Mouse (Mus musculus): ENCODE measurements around the gene Cenph. TPM values are rescaled to one million over a fixed set of nuclear protein-coding genes. Genes with fewer than 3 reads are reported as not detected.
"Not testable (repeated sequence)": the region's sequence is repeated elsewhere in the genome, so short reads cannot be mapped to it uniquely, and the experiment has no call there.

The Cenph gene
- polyA plus RNA-seq, 1 experiment from 2014 or later: 34.0 TPM

GRCm38 (mm10) chr13:100744036-100744744, 31.5 kb downstream of the Cenph start, which contains the start of gene Mrps36:
TSS of gene Mrps36 (minus strand) at chr13:100744659.
- H3K9me3 ChIP-seq: no peaks in the 10 kb centered on the region
- H3K4me1 ChIP-seq: peaks cover 8% of the 10 kb centered on the region; the same call in 1 of the 2 replicates
- peak within 1 kb of the TSS; percentile 76 for H3K9ac ChIP-seq (replicated peaks)
- H3K27ac ChIP-seq (replicated peaks): peak within 1 kb of the TSS; percentile 93
- WGBS: under 1% methylated on average over 52 of the region's 52 CpGs
- H3K27me3 ChIP-seq: no peaks in the 10 kb centered on the region
- H3K36me3 ChIP-seq: no peaks in the 10 kb centered on the region
- peak within 1 kb of the TSS; percentile 54 for H3K4me2 ChIP-seq (replicated peaks)
- peak; percentile 97 for ATAC-seq (ENCODE audit: low FRiP score, low read depth)
- H3K4me3 ChIP-seq: peak within 1 kb of the TSS; percentile 87

GRCm38 (mm10) chr13:100743346-100744035, 32.2 kb downstream of the Cenph start:
- WGBS: 68% methylated on average over 11 of the region's 11 CpGs
- no peaks in the 10 kb centered on the region for H3K36me3 ChIP-seq
- H3K4me2 ChIP-seq (replicated peaks): peak overlapping the region; percentile 54
- H3K9ac ChIP-seq (replicated peaks): peak overlapping the region; percentile 76
- H3K27me3 ChIP-seq: no peaks in the 10 kb centered on the region
- peak overlapping the region; percentile 87 for H3K4me3 ChIP-seq
- H3K4me1 ChIP-seq: peaks cover 8% of the 10 kb centered on the region; the same call in 1 of the 2 replicates
- H3K27ac ChIP-seq (replicated peaks): peak overlapping the region; percentile 93
- H3K9me3 ChIP-seq: no peaks in the 10 kb centered on the region
- ATAC-seq (ENCODE audit: low FRiP score, low read depth): peak; percentile 41

- Histone ChIP-seq H3K27ac (replicated peaks) (no peak overlapping the region), H3K4me3 (no peak overlapping the region), H3K9ac (replicated peaks) (no peak overlapping the region; the same call in 1 of the 2 replicates), H3K27me3 (no peaks in the 10 kb centered on the region), H3K4me2 (replicated peaks) (no peak overlapping the region), H3K36me3 (0 out of 2 replicates have a peak, but pooled peaks cover 4% of the 10 kb centered on the region), H3K9me3 (no peaks in the 10 kb centered on the region), H3K4me1 (peaks cover 8% of the 10 kb centered on the region; the same call in 1 of the 2 replicates)
- WGBS: 93% methylated on average over 5 of the region's 5 CpGs
- no peak for ATAC-seq (ENCODE audit: low FRiP score, low read depth)
Measured at GRCm38 (mm10) chr13:100742831-100743230, 32.9 kb downstream of the Cenph start.

- Histone ChIP-seq H3K4me2 (replicated peaks) (no peak overlapping the region), H3K36me3 (peaks cover 30% of the 10 kb centered on the region), H3K4me3 (no peak overlapping the region), H3K27me3 (no peaks in the 10 kb centered on the region), H3K27ac (replicated peaks) (no peak overlapping the region), H3K4me1 (peaks cover 12% of the 10 kb centered on the region), H3K9ac (replicated peaks) (no peak overlapping the region), H3K9me3 (no peaks in the 10 kb centered on the region)
- WGBS: 91% methylated on average over 2 of the region's 2 CpGs
- ATAC-seq (ENCODE audit: low FRiP score, low read depth): no peak
Measured at GRCm38 (mm10) chr13:100732756-100733155, 42.9 kb downstream of the Cenph start.

- peaks cover 28% of the 10 kb centered on the region for H3K36me3 ChIP-seq
- WGBS: 83% methylated on average over 6 of the region's 6 CpGs
- H3K4me2 ChIP-seq (replicated peaks): peak overlapping the region; percentile 79
- H3K27me3 ChIP-seq; ATAC-seq (ENCODE audit: low FRiP score, low read depth); H3K9me3 ChIP-seq; H3K9ac ChIP-seq (replicated peaks): not testable (repeated sequence)
- H3K4me3 ChIP-seq: peak overlapping the region; percentile 79; the same call in 1 of the 2 replicates
- H3K27ac ChIP-seq (replicated peaks): 0 out of 2 replicates have a peak overlapping the region, but pooled peaks have one; percentile 54
- H3K4me1 ChIP-seq: peaks cover 12% of the 10 kb centered on the region
Measured at GRCm38 (mm10) chr13:100731462-100732046, 44.1 kb downstream of the Cenph start.

- no peaks in the 10 kb centered on the region for H3K27me3 ChIP-seq
- H3K36me3 ChIP-seq: peaks cover 23% of the 10 kb centered on the region
- H3K4me1 ChIP-seq: peaks cover 12% of the 10 kb centered on the region
- peak within 1 kb of the TSS; percentile 86 for H3K27ac ChIP-seq (replicated peaks)
- 0% methylated on average over 19 of the region's 19 CpGs for WGBS
- ATAC-seq (ENCODE audit: low FRiP score, low read depth): peak; percentile 100
- H3K9me3 ChIP-seq: no peaks in the 10 kb centered on the region
- H3K9ac ChIP-seq (replicated peaks): peak within 1 kb of the TSS; percentile 89
- peak within 1 kb of the TSS; percentile 79 for H3K4me2 ChIP-seq (replicated peaks)
- peak within 1 kb of the TSS; percentile 79 for H3K4me3 ChIP-seq
Measured at GRCm38 (mm10) chr13:100730861-100731176, 44.9 kb downstream of the Cenph start, which contains the start of gene Cdk7. TSS of gene Cdk7 (minus strand) at chr13:100730939.

- peak; percentile 90; the same call in 1 of the 2 replicates for ATAC-seq (ENCODE audit: low FRiP score, low read depth)
- Histone ChIP-seq H3K27ac (replicated peaks) (peak overlapping the region; percentile 86), H3K27me3 (no peaks in the 10 kb centered on the region), H3K36me3 (peaks cover 22% of the 10 kb centered on the region), H3K9me3 (no peaks in the 10 kb centered on the region), H3K4me3 (peak overlapping the region; percentile 79), H3K4me1 (peaks cover 12% of the 10 kb centered on the region), H3K4me2 (replicated peaks) (peak overlapping the region; percentile 79), H3K9ac (replicated peaks) (peak overlapping the region; percentile 89)
- 2% methylated on average over 30 of the region's 30 CpGs for WGBS
Measured at GRCm38 (mm10) chr13:100730153-100730860, 45.4 kb downstream of the Cenph start.

GRCm38 (mm10) chr13:100728530-100728929, 47.2 kb downstream of the Cenph start:
- Histone ChIP-seq H3K4me1 (peaks cover 12% of the 10 kb centered on the region), H3K36me3 (peaks cover 20% of the 10 kb centered on the region)
- not testable (repeated sequence) for ATAC-seq (ENCODE audit: low FRiP score, low read depth); H3K27ac ChIP-seq (replicated peaks); H3K4me2 ChIP-seq (replicated peaks); H3K4me3 ChIP-seq; H3K27me3 ChIP-seq; H3K9me3 ChIP-seq; H3K9ac ChIP-seq (replicated peaks)
- 96% methylated on average over 4 of the region's 4 CpGs for WGBS

- H3K9ac ChIP-seq (replicated peaks): no peak overlapping the region
- H3K4me2 ChIP-seq (replicated peaks): no peak overlapping the region
- no peak overlapping the region for H3K27ac ChIP-seq (replicated peaks)
- H3K27me3 ChIP-seq: no peaks in the 10 kb centered on the region
- H3K36me3 ChIP-seq: peaks cover 20% of the 10 kb centered on the region
- no peaks in the 10 kb centered on the region for H3K9me3 ChIP-seq
- H3K4me1 ChIP-seq: peaks cover 12% of the 10 kb centered on the region
- 98% methylated on average over 5 of the region's 5 CpGs for WGBS
- no peak overlapping the region for H3K4me3 ChIP-seq
- no peak for ATAC-seq (ENCODE audit: low FRiP score, low read depth)
Measured at GRCm38 (mm10) chr13:100728086-100728485, 47.6 kb downstream of the Cenph start.

- ATAC-seq (ENCODE audit: low FRiP score, low read depth): no peak
- Histone ChIP-seq H3K36me3 (peaks cover 40% of the 10 kb centered on the region), H3K4me2 (replicated peaks) (no peak overlapping the region), H3K9me3 (no peaks in the 10 kb centered on the region), H3K4me1 (peaks cover 12% of the 10 kb centered on the region), H3K4me3 (no peak overlapping the region), H3K9ac (replicated peaks) (no peak overlapping the region), H3K27me3 (no peaks in the 10 kb centered on the region), H3K27ac (replicated peaks) (no peak overlapping the region)
- 90% methylated on average over 10 of the region's 10 CpGs for WGBS
Measured at GRCm38 (mm10) chr13:100725194-100725593, 50.5 kb downstream of the Cenph start.

- H3K27ac ChIP-seq (replicated peaks): no peak overlapping the region
- WGBS: 90% methylated on average over 7 of the region's 7 CpGs
- ATAC-seq (ENCODE audit: low FRiP score, low read depth): no peak
- no peaks in the 10 kb centered on the region for H3K9me3 ChIP-seq
- no peaks in the 10 kb centered on the region for H3K27me3 ChIP-seq
- H3K4me3 ChIP-seq: no peak overlapping the region
- peaks cover 45% of the 10 kb centered on the region for H3K36me3 ChIP-seq
- 0 out of 2 replicates have a peak overlapping the region, but pooled peaks have one; percentile 6 for H3K9ac ChIP-seq (replicated peaks)
- H3K4me1 ChIP-seq: 0 out of 2 replicates have a peak, but pooled peaks cover 3% of the 10 kb centered on the region
- no peak overlapping the region for H3K4me2 ChIP-seq (replicated peaks)
Measured at GRCm38 (mm10) chr13:100724051-100724754, 51.5 kb downstream of the Cenph start.

All from midbrain, embryonic 12.5 days (tissue).